Mouse (Mus musculus) midbrain, embryonic 15.5 days (tissue): ENCODE results near the gene Eif4a1. TPM values are rescaled to one million over a fixed set of nuclear protein-coding genes. Genes with fewer than 3 reads are reported as not detected.
A peak's percentile ranks its signal among the peaks of the same experiment; 100 is the strongest.

ENCODE experiments used
- ATAC-seq: fragments of 200-750 bp; cut with Nextera tagmentation; replicated peaks from 2 replicates; pipeline ENCODE4 v1.8.0; 2017; ENCODE audit warnings: moderate TSS enrichment
- H3K27ac ChIP-seq: fragments of 300-500 bp; sonication (generic); 2 replicates; pipeline ENCODE4 v1.5.1; 2015; ENCODE audit warnings: mild to moderate bottlenecking, inconsistent platforms
- H3K27me3 ChIP-seq: fragments of 300-500 bp; sonication (generic); replicated peaks from 2 replicates; pipeline ENCODE4 v1.6.1; 2015; ENCODE audit warnings: inconsistent platforms
- H3K36me3 ChIP-seq: fragments of 300-500 bp; sonication (generic); replicated peaks from 2 replicates; pipeline ENCODE4 v1.6.1; 2015; ENCODE audit warnings: inconsistent platforms
- H3K4me1 ChIP-seq: fragments of 300-500 bp; sonication (generic); 2 replicates; pipeline ENCODE4 v1.6.1; 2015; ENCODE audit warnings: inconsistent platforms
- H3K4me2 ChIP-seq: fragments of 300-500 bp; sonication (generic); 2 replicates; pipeline ENCODE4 v1.6.1; 2015; ENCODE audit warnings: inconsistent platforms, mild to moderate bottlenecking, moderate library complexity
- H3K4me3 ChIP-seq: fragments of 300-500 bp; sonication (generic); 2 replicates; pipeline ENCODE4 v1.5.1; 2015; ENCODE audit warnings: mild to moderate bottlenecking, inconsistent platforms
- H3K9ac ChIP-seq: fragments of 300-500 bp; sonication (generic); 2 replicates; pipeline ENCODE4 v1.6.1; 2015; ENCODE audit warnings: mild to moderate bottlenecking, inconsistent platforms
- H3K9me3 ChIP-seq: fragments of 300-500 bp; sonication (generic); 2 replicates; pipeline ENCODE4 v1.6.1; 2016; ENCODE audit warnings: inconsistent platforms
- WGBS: fragments of 180-500 bp; shearing (Covaris S2); methylation state at CpG from one replicate; pipeline ENCODE4 v1.1.7; 2015; ENCODE audit warnings: mixed read lengths; 5-methylcytosine and 5-hydroxymethylcytosine counted together
- microRNA counts: library from miRNA; unstranded; fragments of <30 nt; microRNA quantifications from one replicate; lab custom pipeline; 2016
- microRNA-seq: library from miRNA; unstranded; fragments of <30 nt; microRNA quantifications from one replicate; pipeline ENCODE4, GENCODE M21; 2016
- polyA plus RNA-seq: library from polyadenylated mRNA; unstranded; fragments of >200 nt; fragmentation: Nextera tagmentation; extraction: Ambion mirVana; gene quantifications from 2 replicates; pipeline ENCODE4 v1.2.1, GENCODE M21; 2015

Gene Eif4a1
- polyA plus RNA-seq, 1 experiment from 2014 or later: 473 TPM

DNA sequence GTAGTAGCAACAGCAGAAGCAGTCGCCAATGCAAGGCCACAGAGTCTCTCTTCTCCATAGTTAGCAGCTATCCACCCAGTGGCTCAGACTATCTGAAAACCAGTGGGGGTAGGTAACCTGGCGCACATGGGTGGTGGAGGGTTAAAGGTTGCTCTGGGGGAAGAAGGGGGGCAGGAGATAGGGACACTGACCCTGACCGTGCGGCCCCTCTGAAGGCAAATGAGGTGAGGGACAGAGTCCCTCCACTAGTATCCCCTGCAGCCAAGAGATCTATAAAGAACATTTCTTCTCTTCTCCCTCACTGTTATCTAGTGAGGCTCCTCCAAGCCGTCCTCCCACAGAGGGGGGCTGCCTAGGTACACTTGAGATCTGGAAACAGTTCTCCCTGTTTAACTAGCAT, 54.4 kb downstream of the Eif4a1 start, which contains the start of gene Shbg:
Gene Shbg, minus strand, starts transcription at position 101 of the 400 bp plus-strand sequence.
- Histone ChIP-seq H3K4me1 (peaks cover 6% of the 10 kb centered on the region), H3K4me3 (no peak within 1 kb of the TSS), H3K27ac (no peak within 1 kb of the TSS), H3K36me3 (no peaks in the 10 kb centered on the region), H3K4me2 (no peak within 1 kb of the TSS), H3K9ac (no peak within 1 kb of the TSS), H3K9me3 (no peaks in the 10 kb centered on the region), H3K27me3 (0 out of 2 replicates have a peak, but pooled peaks cover 3% of the 10 kb centered on the region)
- ATAC-seq: no peak
- 78% methylated on average over 5 of the region's 5 CpGs for WGBS

MicroRNAs encoded within 50 kb of the gene (microRNA counts, 519-probe panel; counts per million panel counts)
- microRNA mmu-miR-1934 (lab: Ali Mortazavi, UCI) (not detected), microRNA mmu-miR-467f (lab: Ali Mortazavi, UCI) (2,290 counts per million, percentile 34 among the panel's probes with 10 or more counts)

Small RNAs within 50 kb of the gene (microRNA-seq; reads per million reads assigned to microRNA genes)
- gene Mir1934: 2.6 reads per million, percentile 11 among the genes with 10 or more reads in this experiment
- not detected for gene Mir467f

Other genes with a start within 250 kb of the Eif4a1 start
- gene Dnah2, start 123.3 kb downstream of the Eif4a1 start, polyA plus RNA-seq: 4.5 and 5.7 TPM in 2 replicates
- gene Efnb3, start 112.2 kb downstream of the Eif4a1 start, polyA plus RNA-seq: 178 and 188 TPM in 2 replicates
- gene Wrap53, start 92.2 kb downstream of the Eif4a1 start, polyA plus RNA-seq: 21.4 and 23.2 TPM in 2 replicates
- gene Trp53, start 92.1 kb downstream of the Eif4a1 start, polyA plus RNA-seq: 60.4 and 70.1 TPM in 2 replicates
- gene Atp1b2, start 66.5 kb downstream of the Eif4a1 start, polyA plus RNA-seq: 60.0 and 60.9 TPM in 2 replicates
- gene Shbg, start 54.5 kb downstream of the Eif4a1 start, polyA plus RNA-seq: not detected in 2 replicates
- gene Sat2, start 50.4 kb downstream of the Eif4a1 start, polyA plus RNA-seq: 23.5 and 24.9 TPM in 2 replicates
- 40.6 and 47.0 TPM in 2 replicates for gene Fxr2, start 39.4 kb downstream of the Eif4a1 start, polyA plus RNA-seq
- gene Sox15, start 17.1 kb downstream of the Eif4a1 start, polyA plus RNA-seq: 0.20 TPM in 1 of 2 replicates, not detected in the other
- gene Mpdu1, start 9.8 kb downstream of the Eif4a1 start, polyA plus RNA-seq: 99.9 and 108 TPM in 2 replicates
- 9.4 and 10.4 TPM in 2 replicates for gene Cd68, start 6.3 kb downstream of the Eif4a1 start, polyA plus RNA-seq
- gene Senp3, start 9.7 kb upstream of the Eif4a1 start, polyA plus RNA-seq: 116 and 122 TPM in 2 replicates
- gene Tnfsf13, start 13.4 kb upstream of the Eif4a1 start, polyA plus RNA-seq: 0.37 and 0.68 TPM in 2 replicates
- 2.0 and 2.4 TPM in 2 replicates for gene Tnfsf12, start 23.4 kb upstream of the Eif4a1 start, polyA plus RNA-seq
- gene Tnfsfm13, start 23.7 kb upstream of the Eif4a1 start, polyA plus RNA-seq: 1.2 and 1.8 TPM in 2 replicates
- gene Polr2a, start 86.2 kb upstream of the Eif4a1 start, polyA plus RNA-seq: 15.9 and 17.4 TPM in 2 replicates
- gene Slc35g3, start 89.5 kb upstream of the Eif4a1 start, polyA plus RNA-seq: 0.17 and 0.26 TPM in 2 replicates
- gene Zbtb4, start 93.5 kb upstream of the Eif4a1 start, polyA plus RNA-seq: 4.1 and 4.3 TPM in 2 replicates
- gene Chrnb1, start 123.5 kb upstream of the Eif4a1 start, polyA plus RNA-seq: 0.98 and 1.2 TPM in 2 replicates
- gene Fgf11, start 129.4 kb upstream of the Eif4a1 start, polyA plus RNA-seq: 3.7 and 4.5 TPM in 2 replicates
- 0.74 and 0.86 TPM in 2 replicates for gene Tmem102, start 133.2 kb upstream of the Eif4a1 start, polyA plus RNA-seq
- gene Gm39566, start 142.9 kb upstream of the Eif4a1 start, polyA plus RNA-seq: not detected in 2 replicates
- gene Spem2, start 146.0 kb upstream of the Eif4a1 start, polyA plus RNA-seq: not detected in 2 replicates
- 0.55 and 0.65 TPM in 2 replicates for gene Spem1, start 149.8 kb upstream of the Eif4a1 start, polyA plus RNA-seq
- gene Nlgn2, start 165.4 kb upstream of the Eif4a1 start, polyA plus RNA-seq: 24.0 and 24.2 TPM in 2 replicates
- 318 and 320 TPM in 2 replicates for gene Tmem256, start 166.1 kb upstream of the Eif4a1 start, polyA plus RNA-seq
- 52.3 and 53.5 TPM in 2 replicates for gene Plscr3, start 174.0 kb upstream of the Eif4a1 start, polyA plus RNA-seq
- 0.10 and 0.28 TPM in 2 replicates for gene Tnk1, start 186.3 kb upstream of the Eif4a1 start, polyA plus RNA-seq
- gene Tmem95, start 205.6 kb upstream of the Eif4a1 start, polyA plus RNA-seq: not detected in 2 replicates
- gene Kctd11, start 209.0 kb upstream of the Eif4a1 start, polyA plus RNA-seq: 1.7 and 1.9 TPM in 2 replicates
- 0.46 and 0.52 TPM in 2 replicates for gene Acap1, start 223.1 kb upstream of the Eif4a1 start, polyA plus RNA-seq
- gene 2810408A11Rik, start 228.6 kb upstream of the Eif4a1 start, polyA plus RNA-seq: 11.1 and 11.8 TPM in 2 replicates
- 23.2 and 24.2 TPM in 2 replicates for gene Neurl4, start 228.6 kb upstream of the Eif4a1 start, polyA plus RNA-seq
- gene Gps2, start 241.5 kb upstream of the Eif4a1 start, polyA plus RNA-seq: 77.6 and 86.6 TPM in 2 replicates
- gene Eif5a, start 249.5 kb upstream of the Eif4a1 start, polyA plus RNA-seq: 1,022 and 1,040 TPM in 2 replicates